Mouse (Mus musculus) megakaryocyte, embryonic 14.5 days (primary cell): Measurements from ENCODE around the gene Sla2. TPM values are rescaled to one million over a fixed set of nuclear protein-coding genes. Genes with fewer than 3 reads are reported as not detected.

Source experiments
- H3K27me3 ChIP-seq: replicated peaks from 2 replicates; pipeline ENCODE3; 2012; ENCODE audit warnings: inconsistent platforms
- H3K36me3 ChIP-seq: replicated peaks from 2 replicates; pipeline ENCODE3; 2012; ENCODE audit warnings: low read length, inconsistent platforms, mixed read lengths
- H3K4me1 ChIP-seq: 2 replicates; pipeline ENCODE4 v1.6.1; 2012; ENCODE audit warnings: inconsistent platforms
- H3K4me3 ChIP-seq: replicated peaks from 2 replicates; pipeline ENCODE3; 2012; ENCODE audit warnings: moderate library complexity, mild to moderate bottlenecking, inconsistent platforms
- H3K9me3 ChIP-seq: 2 replicates; pipeline ENCODE4 v1.6.1; 2012; ENCODE audit warnings: inconsistent platforms
- FLI1 ChIP-seq: IDR thresholded peaks from 2 replicates; pipeline ENCODE4 v1.6.1; 2012; ENCODE audit warnings: low read length, inconsistent platforms, mixed read lengths
- GATA1 ChIP-seq: IDR thresholded peaks from 3 replicates; pipeline ENCODE4 v1.6.1; 2012; ENCODE audit warnings: mixed read lengths, low read length, inconsistent platforms, borderline replicate concordance
- polyA plus RNA-seq: library from polyadenylated mRNA; stranded (reverse); fragments of >175 nt; gene quantifications from 2 replicates; pipeline ENCODE4 v1.2.3, GENCODE M21; 2012; ENCODE audit warnings: low replicate concordance; ENCODE audit not compliant: insufficient read depth

Sla2 gene
- polyA plus RNA-seq, 1 experiment = 86.1 TPM

- Histone ChIP-seq H3K4me1 (peaks cover 100% of the 10 kb centered on the region), H3K36me3 (peaks cover 100% of the 10 kb centered on the region)
- TF ChIP-seq FLI1 = no peak
- no peak for TF ChIP-seq GATA1
Observed at GRCm38 (mm10) chr2:156873629-156874028, 13.4 kb downstream of the Sla2 start.

GRCm38 (mm10) chr2:156870519-156870918, 16.5 kb downstream of the Sla2 start:
- no peaks in the 10 kb centered on the region for H3K27me3 ChIP-seq
- no peak for TF ChIP-seq FLI1
- TF ChIP-seq GATA1 = no peak
- H3K9me3 ChIP-seq = no peaks in the 10 kb centered on the region
- no peak overlapping the region for H3K4me3 ChIP-seq
- H3K4me1 ChIP-seq = peaks cover 99% of the 10 kb centered on the region
- peaks cover 100% of the 10 kb centered on the region for H3K36me3 ChIP-seq

More at GRCm38 (mm10) chr2:156873629-156874028, 13.4 kb downstream of the Sla2 start:
- H3K9me3 ChIP-seq = no peaks in the 10 kb centered on the region
- H3K4me3 ChIP-seq = no peak overlapping the region
- H3K27me3 ChIP-seq = no peaks in the 10 kb centered on the region

- H3K4me1 ChIP-seq = peaks cover 98% of the 10 kb centered on the region
- H3K27me3 ChIP-seq = no peaks in the 10 kb centered on the region
- no peaks in the 10 kb centered on the region for H3K9me3 ChIP-seq
- peaks cover 98% of the 10 kb centered on the region for H3K36me3 ChIP-seq
- H3K4me3 ChIP-seq = no peak overlapping the region
- TF ChIP-seq GATA1 = no peak
- no peak for TF ChIP-seq FLI1
Observed at GRCm38 (mm10) chr2:156869554-156869953, 17.4 kb downstream of the Sla2 start.

GRCm38 (mm10) chr2:156868994-156869393, 18.0 kb downstream of the Sla2 start:
- Histone ChIP-seq H3K27me3 (no peaks in the 10 kb centered on the region), H3K36me3 (peaks cover 93% of the 10 kb centered on the region), H3K4me3 (no peak overlapping the region), H3K4me1 (peaks cover 98% of the 10 kb centered on the region), H3K9me3 (no peaks in the 10 kb centered on the region)
- TF ChIP-seq GATA1 (no peak), FLI1 (no peak)

- no peaks in the 10 kb centered on the region for H3K9me3 ChIP-seq
- peak overlapping the region; percentile 97 for H3K4me3 ChIP-seq
- no peaks in the 10 kb centered on the region for H3K27me3 ChIP-seq
- H3K4me1 ChIP-seq = peaks cover 70% of the 10 kb centered on the region
- peaks cover 48% of the 10 kb centered on the region for H3K36me3 ChIP-seq
- TF ChIP-seq FLI1 (no peak), GATA1 (no peak)
Observed at GRCm38 (mm10) chr2:156864481-156864880, 22.5 kb downstream of the Sla2 start.

- TF ChIP-seq FLI1 (0 out of 2 replicates have a peak, but pooled peaks have one; percentile 26), GATA1 (no peak)
- no peaks in the 10 kb centered on the region for H3K9me3 ChIP-seq
- peaks cover 61% of the 10 kb centered on the region for H3K4me1 ChIP-seq
- no peaks in the 10 kb centered on the region for H3K27me3 ChIP-seq
- peak overlapping the region; percentile 97 for H3K4me3 ChIP-seq
- peaks cover 44% of the 10 kb centered on the region for H3K36me3 ChIP-seq
Observed at GRCm38 (mm10) chr2:156863487-156864160, 23.4 kb downstream of the Sla2 start.

- no peak for TF ChIP-seq GATA1
- TF ChIP-seq FLI1 = peak; percentile 51; the same call in 1 of the 2 replicates
- Histone ChIP-seq H3K4me3 (peak within 1 kb of the TSS; percentile 97), H3K36me3 (peaks cover 44% of the 10 kb centered on the region), H3K9me3 (no peaks in the 10 kb centered on the region), H3K27me3 (no peaks in the 10 kb centered on the region), H3K4me1 (peaks cover 54% of the 10 kb centered on the region)
Observed at GRCm38 (mm10) chr2:156862772-156863486, 24.1 kb downstream of the Sla2 start, which contains the start of gene Rab5if. Rab5if (plus strand) TSS chr2:156863128.

- Histone ChIP-seq H3K4me1 (peaks cover 47% of the 10 kb centered on the region), H3K4me3 (peak overlapping the region; percentile 97), H3K27me3 (no peaks in the 10 kb centered on the region), H3K36me3 (peaks cover 43% of the 10 kb centered on the region), H3K9me3 (no peaks in the 10 kb centered on the region)
- TF ChIP-seq GATA1 = no peak
Observed at GRCm38 (mm10) chr2:156862041-156862717, 24.8 kb downstream of the Sla2 start.

GRCm38 (mm10) chr2:156858671-156859070, 28.3 kb downstream of the Sla2 start:
- Histone ChIP-seq H3K9me3 (no peaks in the 10 kb centered on the region), H3K4me3 (no peak overlapping the region), H3K36me3 (peaks cover 31% of the 10 kb centered on the region), H3K4me1 (peaks cover 23% of the 10 kb centered on the region), H3K27me3 (no peaks in the 10 kb centered on the region)
- TF ChIP-seq GATA1 = no peak
- no peak for TF ChIP-seq FLI1
